Mouse (Mus musculus): ENCODE measurements around the gene Tmem56. TPM values are rescaled to one million over a fixed set of nuclear protein-coding genes. Genes with fewer than 3 reads are reported as not detected.
A peak's percentile ranks its signal among the peaks of the same experiment; 100 is the strongest.

Tmem56 gene
- total and polyA plus RNA-seq, 2 experiments from 2014 or later: 3.3 to 15.0 TPM

- Histone ChIP-seq H3K9ac (replicated peaks; ENCODE audit: low read length, poor library complexity, severe bottlenecking) (peak overlapping the region; percentile 89), H3K4me1 (ENCODE audit: insufficient read depth, low read length) (no peaks in the 10 kb centered on the region), H3K27me3 (ENCODE audit: insufficient read depth, low read length) (peaks cover 4% of the 10 kb centered on the region; the same call in 1 of the 2 replicates), H3K4me2 (ENCODE audit: low read depth, low read length, poor library complexity, severe bottlenecking) (peak overlapping the region; percentile 78), H3K36me3 (ENCODE audit: insufficient read depth, low read length) (no peaks in the 10 kb centered on the region), H3K9me3 (ENCODE audit: low read length) (no peaks in the 10 kb centered on the region), H3K27ac (ENCODE audit: low read depth, low read length) (peak overlapping the region; percentile 69), H3K4me3 (ENCODE audit: low read depth, low read length) (peak overlapping the region; percentile 81)
- WGBS: under 1% methylated on average over 82 of the region's 97 CpGs
- ATAC-seq (ENCODE audit: low FRiP score) (peak; percentile 87), DNase-seq (ENCODE audit: low spot score) (peak; percentile 50)
- TF ChIP-seq CTCF (IDR thresholded peaks at IDR 0.05): no peak
Observed at GRCm38 (mm10) chr3:121262521-121263204, 20.2 kb downstream of the Tmem56 start.

DNA sequence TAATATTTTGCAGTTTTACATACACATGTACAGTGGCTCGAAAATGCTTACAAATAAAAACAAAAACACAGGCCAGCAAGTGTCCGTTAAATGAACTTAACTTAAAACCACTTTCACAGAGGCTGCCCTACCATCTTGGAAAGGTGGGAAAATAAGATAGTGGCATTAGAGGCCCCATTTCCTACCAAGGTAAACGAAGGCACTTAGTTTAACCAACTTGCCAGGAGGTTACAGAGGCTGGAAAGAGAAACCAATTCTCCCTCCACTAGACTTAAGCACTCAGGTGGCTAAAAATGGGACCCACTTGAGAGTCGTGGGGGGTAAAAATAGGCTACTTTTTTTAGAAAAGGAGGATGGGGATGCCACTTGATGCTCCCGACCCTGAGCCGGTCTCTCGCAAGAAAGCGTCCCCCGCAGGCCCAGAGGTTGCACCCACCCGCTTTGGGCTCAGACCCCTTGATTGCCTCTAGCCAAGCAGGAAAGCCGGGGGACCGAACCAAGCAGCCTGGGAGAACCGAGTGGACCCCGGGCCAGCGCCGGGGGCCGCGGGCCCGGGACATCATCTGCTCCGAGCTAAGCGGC is 20.9 kb downstream of the Tmem56 start:
- DNase-seq (ENCODE audit: low spot score) (no peak), ATAC-seq (ENCODE audit: low FRiP score) (no peak)
- peaks cover 4% of the 10 kb centered on the region; the same call in 1 of the 2 replicates for H3K27me3 ChIP-seq (ENCODE audit: insufficient read depth, low read length)
- no peak for TF ChIP-seq CTCF (IDR thresholded peaks at IDR 0.05)
- peak overlapping the region; percentile 89 for H3K9ac ChIP-seq (replicated peaks; ENCODE audit: low read length, poor library complexity, severe bottlenecking)
- peak overlapping the region; percentile 78 for H3K4me2 ChIP-seq (ENCODE audit: low read depth, low read length, poor library complexity, severe bottlenecking)
- H3K27ac ChIP-seq (ENCODE audit: low read depth, low read length): peak overlapping the region; percentile 69; the same call in 1 of the 2 replicates
- H3K4me3 ChIP-seq (ENCODE audit: low read depth, low read length): peak overlapping the region; percentile 81
- no peaks in the 10 kb centered on the region for H3K36me3 ChIP-seq (ENCODE audit: insufficient read depth, low read length)
- no peaks in the 10 kb centered on the region for H3K9me3 ChIP-seq (ENCODE audit: low read length)
- 10% methylated on average over 21 of the region's 21 CpGs for WGBS
- H3K4me1 ChIP-seq (ENCODE audit: insufficient read depth, low read length): no peaks in the 10 kb centered on the region

DNA sequence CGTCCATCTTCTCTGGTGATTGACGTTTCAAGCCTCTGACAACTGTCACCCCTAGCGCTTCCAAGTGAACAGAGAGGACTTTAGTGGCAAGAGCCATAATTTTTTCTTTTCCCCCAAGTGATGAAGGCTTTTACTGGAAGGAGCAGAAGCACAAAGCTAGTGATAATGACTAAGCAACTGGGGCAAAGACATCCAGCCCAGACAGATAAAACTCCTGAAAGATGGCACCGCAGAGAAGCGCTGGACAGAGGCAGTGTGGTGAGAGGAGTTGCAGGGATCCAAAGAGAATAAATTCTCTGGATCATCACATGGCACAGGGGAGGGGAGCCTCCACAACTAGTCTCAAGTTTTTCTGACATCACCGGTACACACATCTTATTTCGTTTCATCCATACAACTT is 21.6 kb downstream of the Tmem56 start:
- Histone ChIP-seq H3K36me3 (ENCODE audit: insufficient read depth, low read length) (no peaks in the 10 kb centered on the region), H3K27me3 (ENCODE audit: insufficient read depth, low read length) (peaks cover 4% of the 10 kb centered on the region; the same call in 1 of the 2 replicates), H3K4me2 (ENCODE audit: low read depth, low read length, poor library complexity, severe bottlenecking) (no peak overlapping the region), H3K27ac (ENCODE audit: low read depth, low read length) (no peak overlapping the region), H3K9ac (replicated peaks; ENCODE audit: low read length, poor library complexity, severe bottlenecking) (no peak overlapping the region), H3K4me1 (ENCODE audit: insufficient read depth, low read length) (no peaks in the 10 kb centered on the region), H3K4me3 (ENCODE audit: low read depth, low read length) (no peak overlapping the region), H3K9me3 (ENCODE audit: low read length) (no peaks in the 10 kb centered on the region)
- 69% methylated on average over 7 of the region's 7 CpGs for WGBS
- TF ChIP-seq CTCF (IDR thresholded peaks at IDR 0.05): no peak
- DNase-seq (ENCODE audit: low spot score) (no peak), ATAC-seq (ENCODE audit: low FRiP score) (no peak)

DNA sequence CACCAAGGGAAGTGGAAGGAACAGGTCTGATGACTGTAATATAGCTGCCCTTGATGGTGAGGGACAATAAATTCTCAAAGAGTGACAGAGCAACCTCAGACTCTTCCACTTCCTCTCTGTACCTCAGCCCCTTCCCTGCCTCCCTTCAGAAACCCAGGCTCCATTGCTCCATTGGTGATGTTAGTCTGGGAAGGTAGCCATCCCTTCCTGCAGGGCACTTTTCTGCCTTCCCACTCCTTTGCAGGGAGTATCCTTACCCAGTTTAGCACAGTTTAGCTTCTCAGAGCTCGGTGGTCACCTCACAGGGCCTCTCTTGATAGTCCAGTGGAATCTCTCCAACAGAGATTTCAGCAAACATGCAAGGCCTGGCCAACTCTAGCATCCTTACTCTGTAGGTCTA is 22.1 kb downstream of the Tmem56 start:
- H3K4me3 ChIP-seq (ENCODE audit: low read depth, low read length): no peak overlapping the region
- H3K36me3 ChIP-seq (ENCODE audit: insufficient read depth, low read length): no peaks in the 10 kb centered on the region
- no peak overlapping the region for H3K27ac ChIP-seq (ENCODE audit: low read depth, low read length)
- ATAC-seq (ENCODE audit: low FRiP score): no peak
- no peak overlapping the region for H3K4me2 ChIP-seq (ENCODE audit: low read depth, low read length, poor library complexity, severe bottlenecking)
- H3K27me3 ChIP-seq (ENCODE audit: insufficient read depth, low read length): peaks cover 4% of the 10 kb centered on the region; the same call in 1 of the 2 replicates
- no peak overlapping the region for H3K9ac ChIP-seq (replicated peaks; ENCODE audit: low read length, poor library complexity, severe bottlenecking)
- TF ChIP-seq CTCF (IDR thresholded peaks at IDR 0.05): no peak
- 68% methylated on average over 1 of the region's 1 CpGs for WGBS
- DNase-seq (ENCODE audit: low spot score): no peak
- H3K9me3 ChIP-seq (ENCODE audit: low read length): no peaks in the 10 kb centered on the region
- no peaks in the 10 kb centered on the region for H3K4me1 ChIP-seq (ENCODE audit: insufficient read depth, low read length)

DNA sequence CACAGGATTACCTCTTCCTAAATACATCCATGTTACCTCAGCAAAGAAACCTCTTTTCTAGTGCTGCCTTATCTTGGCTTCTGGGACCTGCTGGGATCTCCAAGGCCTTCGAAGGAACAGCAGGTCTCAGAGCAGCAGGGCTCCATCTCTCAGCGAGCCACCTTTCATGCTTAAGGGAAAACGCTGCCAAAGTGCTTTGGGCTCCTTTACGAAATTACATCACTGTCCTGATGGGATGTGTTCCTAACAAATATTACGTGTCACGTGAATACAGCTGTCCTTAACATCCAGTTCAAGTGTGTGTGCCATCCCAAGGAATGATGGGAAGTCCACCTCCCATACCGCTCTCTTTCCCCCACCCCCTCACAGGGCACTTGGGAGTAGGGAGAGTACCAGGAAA is 22.9 kb downstream of the Tmem56 start:
- no peak for DNase-seq (ENCODE audit: low spot score)
- 80% methylated on average over 7 of the region's 7 CpGs for WGBS
- Histone ChIP-seq H3K27me3 (ENCODE audit: insufficient read depth, low read length) (peaks cover 4% of the 10 kb centered on the region; the same call in 1 of the 2 replicates), H3K36me3 (ENCODE audit: insufficient read depth, low read length) (no peaks in the 10 kb centered on the region), H3K9ac (replicated peaks; ENCODE audit: low read length, poor library complexity, severe bottlenecking) (no peak overlapping the region), H3K4me3 (ENCODE audit: low read depth, low read length) (no peak overlapping the region), H3K4me2 (ENCODE audit: low read depth, low read length, poor library complexity, severe bottlenecking) (no peak overlapping the region), H3K27ac (ENCODE audit: low read depth, low read length) (no peak overlapping the region), H3K4me1 (ENCODE audit: insufficient read depth, low read length) (no peaks in the 10 kb centered on the region), H3K9me3 (ENCODE audit: low read length) (no peaks in the 10 kb centered on the region)
- no peak for TF ChIP-seq CTCF (IDR thresholded peaks at IDR 0.05)
- no peak for ATAC-seq (ENCODE audit: low FRiP score)
